Mouse (Mus musculus): ENCODE measurements around the gene Rps8. TPM values are rescaled to one million over a fixed set of nuclear protein-coding genes. Genes with fewer than 3 reads are reported as not detected.
"Not testable (repeated sequence)": the region's sequence is repeated elsewhere in the genome, so short reads cannot be mapped to it uniquely, and the experiment has no call there.

The Rps8 gene
- polyA plus RNA-seq, 1 experiment from 2014 or later = 599 TPM

GRCm38 (mm10) chr4:117182759-117183096 is 26.7 kb upstream of the Rps8 start:
- WGBS = 15% methylated on average over 9 of the region's 9 CpGs
- Histone ChIP-seq H3K27ac (replicated peaks; ENCODE audit: low read depth, low read length) (0 out of 2 replicates have a peak overlapping the region, but pooled peaks have one; percentile 58), H3K4me2 (ENCODE audit: low read length) (peak overlapping the region; percentile 76), H3K4me1 (ENCODE audit: control insufficient read depth, insufficient read depth, low read length) (peaks cover 15% of the 10 kb centered on the region), H3K9ac (replicated peaks; ENCODE audit: low read length) (peak overlapping the region; percentile 51; the same call in 1 of the 2 replicates), H3K4me3 (replicated peaks; ENCODE audit: low read depth, low read length) (peak overlapping the region; percentile 38)
- peak; percentile 46; the same call in 1 of the 2 replicates for ATAC-seq (ENCODE audit: low FRiP score, low TSS enrichment)
- not testable (repeated sequence) for DNase-seq; H3K9me3 ChIP-seq (ENCODE audit: control insufficient read depth, low read length); H3K36me3 ChIP-seq (ENCODE audit: control insufficient read depth, insufficient read depth, low read length); H3K27me3 ChIP-seq (ENCODE audit: control insufficient read depth, insufficient read depth, low read length)

GRCm38 (mm10) chr4:117181863-117182758 is 26.1 kb upstream of the Rps8 start, which contains the start of gene Kif2c:
Gene Kif2c, minus strand, starts transcription at chr4:117182639.
- peak within 1 kb of the TSS; percentile 76 for H3K4me2 ChIP-seq (ENCODE audit: low read length)
- under 1% methylated on average over 42 of the region's 42 CpGs for WGBS
- H3K27ac ChIP-seq (replicated peaks; ENCODE audit: low read depth, low read length) = 0 out of 2 replicates have a peak within 1 kb of the TSS, but pooled peaks have one; percentile 58
- H3K4me1 ChIP-seq (ENCODE audit: control insufficient read depth, insufficient read depth, low read length) = peaks cover 15% of the 10 kb centered on the region
- H3K9ac ChIP-seq (replicated peaks; ENCODE audit: low read length) = peak within 1 kb of the TSS; percentile 51; the same call in 1 of the 2 replicates
- H3K9me3 ChIP-seq (ENCODE audit: control insufficient read depth, low read length) = no peaks in the 10 kb centered on the region
- H3K27me3 ChIP-seq (ENCODE audit: control insufficient read depth, insufficient read depth, low read length) = no peaks in the 10 kb centered on the region
- H3K36me3 ChIP-seq (ENCODE audit: control insufficient read depth, insufficient read depth, low read length) = no peaks in the 10 kb centered on the region; the same call in 1 of the 2 replicates
- DNase-seq = peak; percentile 97
- ATAC-seq (ENCODE audit: low FRiP score, low TSS enrichment) = peak; percentile 96
- H3K4me3 ChIP-seq (replicated peaks; ENCODE audit: low read depth, low read length) = peak within 1 kb of the TSS; percentile 38

GRCm38 (mm10) chr4:117169936-117170335 is 13.9 kb upstream of the Rps8 start:
- ATAC-seq (ENCODE audit: low FRiP score, low TSS enrichment) = no peak
- H3K9me3 ChIP-seq (ENCODE audit: control insufficient read depth, low read length) = no peaks in the 10 kb centered on the region
- H3K36me3 ChIP-seq (ENCODE audit: control insufficient read depth, insufficient read depth, low read length) = peaks cover 31% of the 10 kb centered on the region
- no peak for DNase-seq
- no peak overlapping the region for H3K9ac ChIP-seq (replicated peaks; ENCODE audit: low read length)
- H3K4me3 ChIP-seq (replicated peaks; ENCODE audit: low read depth, low read length) = no peak overlapping the region
- no peak overlapping the region for H3K27ac ChIP-seq (replicated peaks; ENCODE audit: low read depth, low read length)
- no peaks in the 10 kb centered on the region for H3K27me3 ChIP-seq (ENCODE audit: control insufficient read depth, insufficient read depth, low read length)
- no peak overlapping the region for H3K4me2 ChIP-seq (ENCODE audit: low read length)
- no peaks in the 10 kb centered on the region for H3K4me1 ChIP-seq (ENCODE audit: control insufficient read depth, insufficient read depth, low read length)
- WGBS = 94% methylated on average over 5 of the region's 5 CpGs

- ATAC-seq (ENCODE audit: low FRiP score, low TSS enrichment) (no peak), DNase-seq (peak; percentile 34)
- no peak overlapping the region; the same call in 1 of the 2 replicates for H3K9ac ChIP-seq (replicated peaks; ENCODE audit: low read length)
- no peaks in the 10 kb centered on the region for H3K4me1 ChIP-seq (ENCODE audit: control insufficient read depth, insufficient read depth, low read length)
- WGBS = 75% methylated on average over 4 of the region's 4 CpGs
- no peaks in the 10 kb centered on the region for H3K27me3 ChIP-seq (ENCODE audit: control insufficient read depth, insufficient read depth, low read length)
- H3K27ac ChIP-seq (replicated peaks; ENCODE audit: low read depth, low read length) = no peak overlapping the region
- H3K9me3 ChIP-seq (ENCODE audit: control insufficient read depth, low read length) = no peaks in the 10 kb centered on the region
- no peak overlapping the region for H3K4me3 ChIP-seq (replicated peaks; ENCODE audit: low read depth, low read length)
- no peak overlapping the region for H3K4me2 ChIP-seq (ENCODE audit: low read length)
- 0 out of 2 replicates have a peak, but pooled peaks cover 12% of the 10 kb centered on the region for H3K36me3 ChIP-seq (ENCODE audit: control insufficient read depth, insufficient read depth, low read length)
These were observed 5.1 kb upstream of the Rps8 start for GRCm38 (mm10) chr4:117161183-117161582.

- Histone ChIP-seq H3K36me3 (ENCODE audit: control insufficient read depth, insufficient read depth, low read length) (peaks cover 8% of the 10 kb centered on the region; the same call in 1 of the 2 replicates), H3K9ac (replicated peaks; ENCODE audit: low read length) (no peak overlapping the region), H3K27me3 (ENCODE audit: control insufficient read depth, insufficient read depth, low read length) (no peaks in the 10 kb centered on the region), H3K4me1 (ENCODE audit: control insufficient read depth, insufficient read depth, low read length) (0 out of 2 replicates have a peak, but pooled peaks cover 4% of the 10 kb centered on the region), H3K9me3 (ENCODE audit: control insufficient read depth, low read length) (no peaks in the 10 kb centered on the region), H3K4me2 (ENCODE audit: low read length) (no peak overlapping the region), H3K4me3 (replicated peaks; ENCODE audit: low read depth, low read length) (no peak overlapping the region), H3K27ac (replicated peaks; ENCODE audit: low read depth, low read length) (no peak overlapping the region)
- 89% methylated on average over 10 of the region's 10 CpGs for WGBS
- ATAC-seq (ENCODE audit: low FRiP score, low TSS enrichment) (no peak), DNase-seq (no peak)
These were observed 3.6 kb upstream of the Rps8 start for GRCm38 (mm10) chr4:117159666-117160065.

GRCm38 (mm10) chr4:117156372-117156771 is 329 bp upstream of the Rps8 start:
- DNase-seq = no peak
- peak overlapping the region; percentile 96 for H3K4me2 ChIP-seq (ENCODE audit: low read length)
- WGBS = 31% methylated on average over 6 of the region's 6 CpGs
- no peak for ATAC-seq (ENCODE audit: low FRiP score, low TSS enrichment)
- 0 out of 2 replicates have a peak, but pooled peaks cover 4% of the 10 kb centered on the region for H3K4me1 ChIP-seq (ENCODE audit: control insufficient read depth, insufficient read depth, low read length)
- peak overlapping the region; percentile 93; the same call in 1 of the 2 replicates for H3K27ac ChIP-seq (replicated peaks; ENCODE audit: low read depth, low read length)
- no peak overlapping the region for H3K9ac ChIP-seq (replicated peaks; ENCODE audit: low read length)
- H3K9me3 ChIP-seq (ENCODE audit: control insufficient read depth, low read length) = no peaks in the 10 kb centered on the region
- H3K4me3 ChIP-seq (replicated peaks; ENCODE audit: low read depth, low read length) = peak overlapping the region; percentile 96
- peaks cover 37% of the 10 kb centered on the region for H3K36me3 ChIP-seq (ENCODE audit: control insufficient read depth, insufficient read depth, low read length)
- no peaks in the 10 kb centered on the region for H3K27me3 ChIP-seq (ENCODE audit: control insufficient read depth, insufficient read depth, low read length)

GRCm38 (mm10) chr4:117155020-117155791 is 837 bp downstream of the Rps8 start:
- H3K4me2 ChIP-seq (ENCODE audit: low read length) = peak overlapping the region; percentile 96
- WGBS = 2% methylated on average over 44 of the region's 44 CpGs
- H3K4me3 ChIP-seq (replicated peaks; ENCODE audit: low read depth, low read length) = peak overlapping the region; percentile 96
- peak overlapping the region; percentile 95 for H3K9ac ChIP-seq (replicated peaks; ENCODE audit: low read length)
- no peaks in the 10 kb centered on the region for H3K9me3 ChIP-seq (ENCODE audit: control insufficient read depth, low read length)
- peaks cover 46% of the 10 kb centered on the region for H3K36me3 ChIP-seq (ENCODE audit: control insufficient read depth, insufficient read depth, low read length)
- 0 out of 2 replicates have a peak, but pooled peaks cover 4% of the 10 kb centered on the region for H3K4me1 ChIP-seq (ENCODE audit: control insufficient read depth, insufficient read depth, low read length)
- no peak for DNase-seq
- H3K27me3 ChIP-seq (ENCODE audit: control insufficient read depth, insufficient read depth, low read length) = no peaks in the 10 kb centered on the region
- peak; percentile 12; the same call in 1 of the 2 replicates for ATAC-seq (ENCODE audit: low FRiP score, low TSS enrichment)
- peak overlapping the region; percentile 93 for H3K27ac ChIP-seq (replicated peaks; ENCODE audit: low read depth, low read length)

GRCm38 (mm10) chr4:117152714-117153113 is 3.3 kb downstream of the Rps8 start:
- Histone ChIP-seq H3K36me3 (ENCODE audit: control insufficient read depth, insufficient read depth, low read length) (peaks cover 62% of the 10 kb centered on the region), H3K9ac (replicated peaks; ENCODE audit: low read length) (no peak overlapping the region), H3K4me3 (replicated peaks; ENCODE audit: low read depth, low read length) (no peak overlapping the region), H3K4me2 (ENCODE audit: low read length) (no peak overlapping the region), H3K27me3 (ENCODE audit: control insufficient read depth, insufficient read depth, low read length) (no peaks in the 10 kb centered on the region), H3K4me1 (ENCODE audit: control insufficient read depth, insufficient read depth, low read length) (0 out of 2 replicates have a peak, but pooled peaks cover 4% of the 10 kb centered on the region), H3K27ac (replicated peaks; ENCODE audit: low read depth, low read length) (no peak overlapping the region), H3K9me3 (ENCODE audit: control insufficient read depth, low read length) (no peaks in the 10 kb centered on the region)
- 90% methylated on average over 5 of the region's 5 CpGs for WGBS
- no peak for DNase-seq
- ATAC-seq (ENCODE audit: low FRiP score, low TSS enrichment) = no peak

Measured in midbrain, embryonic 14.5 days (tissue).